In genomic region chr11:117939004-117939730, GRCm38 (mm10) we compare ENCODE assay signal across 11 mouse cellular contexts. TPM values are rescaled to one million over a fixed set of nuclear protein-coding genes. Genes with fewer than 3 reads are reported as not detected.
DNase-seq lines count a peak whose midpoint lies in the region; ATAC-seq and TF ChIP-seq lines count a peak whose summit lies in the region.
"Had no signal": no experiment of that assay in that cellular context is flagged by ENCODE, and none has a peak within 500 bp of the region (broad histone marks: within the 10 kb centered on the region; RNA-seq: fewer than 3 reads in every experiment).

No protein-coding gene starts in this region.

- no peak overlapping the region for H3K9ac ChIP-seq in heart, embryonic 16.5 days (ENCODE audit: low read length)
- H3K9ac ChIP-seq in embryonic facial prominence, embryonic 15.5 days, result no peak overlapping the region
- H3K9ac ChIP-seq in hindbrain, embryonic 16.5 days (ENCODE audit: low read depth, low read length), result no peak overlapping the region
- H3K9ac ChIP-seq: liver, postnatal 0 days; neural tube, embryonic 12.5 days had no signal

- ATAC-seq in heart, embryonic 16.5 days (replicated peaks; ENCODE audit: extremely low read depth, insufficient read depth, low FRiP score), result no peak
- no peak for ATAC-seq in embryonic facial prominence, embryonic 15.5 days (ENCODE audit: insufficient number of reproducible peaks, low FRiP score, low TSS enrichment, low read depth)
- ATAC-seq in hindbrain, embryonic 16.5 days, result no peak

- WGBS in heart, embryonic 16.5 days, result 62% methylated on average over 4 of the region's 4 CpGs
- WGBS in embryonic facial prominence, embryonic 15.5 days, result 40% methylated on average over 4 of the region's 4 CpGs
- WGBS in hindbrain, embryonic 16.5 days, result 19% methylated on average over 4 of the region's 4 CpGs

- no peak overlapping the region; the same call in 1 of the 2 replicates for H3K4me2 ChIP-seq in heart, embryonic 16.5 days (ENCODE audit: low read depth, low read length)
- 0 out of 2 replicates have a peak overlapping the region, but pooled peaks have one; percentile 12 for H3K4me2 ChIP-seq in embryonic facial prominence, embryonic 15.5 days (replicated peaks)
- no peak overlapping the region; the same call in 1 of the 2 replicates for H3K4me2 ChIP-seq in hindbrain, embryonic 16.5 days (ENCODE audit: low read length)
- H3K4me2 ChIP-seq in myocyte (ENCODE audit: low read depth), result peak overlapping the region; percentile 76

- H3K27ac ChIP-seq in heart, embryonic 16.5 days (ENCODE audit: low read length), result peak overlapping the region; percentile 42; the same call in 1 of the 2 replicates
- H3K27ac ChIP-seq in embryonic facial prominence, embryonic 15.5 days (replicated peaks), result peak overlapping the region; percentile 70
- peak overlapping the region; percentile 73 for H3K27ac ChIP-seq in hindbrain, embryonic 16.5 days (ENCODE audit: low read depth, low read length)

- peaks cover 46% of the 10 kb centered on the region for H3K4me1 ChIP-seq in heart, embryonic 16.5 days (ENCODE audit: control insufficient read depth, insufficient read depth, low read length)
- H3K4me1 ChIP-seq in embryonic facial prominence, embryonic 15.5 days, result peaks cover 54% of the 10 kb centered on the region
- H3K4me1 ChIP-seq in hindbrain, embryonic 16.5 days (ENCODE audit: control insufficient read depth, insufficient read depth, low read depth, low read length), result peaks cover 29% of the 10 kb centered on the region

- TF ChIP-seq POLR2A in myocyte (IDR thresholded peaks at IDR 0.05; ENCODE audit: insufficient read length, low read depth), result no peak

- no peaks in the 10 kb centered on the region for H3K9me3 ChIP-seq in heart, embryonic 16.5 days (replicated peaks; ENCODE audit: control insufficient read depth, low read length)
- H3K9me3 ChIP-seq in embryonic facial prominence, embryonic 15.5 days (replicated peaks), result no peaks in the 10 kb centered on the region
- no peaks in the 10 kb centered on the region for H3K9me3 ChIP-seq in hindbrain, embryonic 16.5 days (ENCODE audit: control insufficient read depth, low read length)
- H3K9me3 ChIP-seq: neural tube, embryonic 12.5 days had no signal

- DNase-seq in heart, adult 8-10 months (ENCODE audit: low spot score), result no peak
- no peak for DNase-seq in ovary, postnatal 36 days (ENCODE audit: low spot score)
- DNase-seq in layer of hippocampus, postnatal 14 days (ENCODE audit: low spot score in 2 of 2), result no peak
- DNase-seq in gastrocnemius, postnatal 25 days, result no peak
- DNase-seq: adrenal gland, adult 8-10 months had no signal

- no peak overlapping the region for H3ac ChIP-seq in myocyte (ENCODE audit: control insufficient read depth, insufficient read length)

- H3K27me3 ChIP-seq in heart, embryonic 16.5 days (ENCODE audit: control insufficient read depth, insufficient read depth, low read length), result no peaks in the 10 kb centered on the region
- H3K27me3 ChIP-seq in embryonic facial prominence, embryonic 15.5 days, result no peaks in the 10 kb centered on the region
- no peaks in the 10 kb centered on the region; the same call in 1 of the 2 replicates for H3K27me3 ChIP-seq in hindbrain, embryonic 16.5 days (replicated peaks; ENCODE audit: control insufficient read depth, insufficient read depth, low read length)
- no peaks in the 10 kb centered on the region for H3K27me3 ChIP-seq in myocyte (ENCODE audit: control insufficient read depth, insufficient read depth, insufficient read length)

- H3K36me3 ChIP-seq in heart, embryonic 16.5 days (ENCODE audit: control insufficient read depth, insufficient read depth), result no peaks in the 10 kb centered on the region
- no peaks in the 10 kb centered on the region for H3K36me3 ChIP-seq in embryonic facial prominence, embryonic 15.5 days
- no peaks in the 10 kb centered on the region for H3K36me3 ChIP-seq in hindbrain, embryonic 16.5 days (ENCODE audit: control insufficient read depth, insufficient read depth, low read length)
- H3K36me3 ChIP-seq in myocyte (ENCODE audit: control insufficient read depth, insufficient read depth), result no peaks in the 10 kb centered on the region
- H3K36me3 ChIP-seq: neural tube, embryonic 12.5 days had no signal

- H3K4me3 ChIP-seq in heart, embryonic 16.5 days (ENCODE audit: low read length), result no peak overlapping the region
- no peak overlapping the region for H3K4me3 ChIP-seq in embryonic facial prominence, embryonic 15.5 days (replicated peaks)
- no peak overlapping the region for H3K4me3 ChIP-seq in hindbrain, embryonic 16.5 days (ENCODE audit: low read length)
- H3K4me3 ChIP-seq in myocyte, result no peak overlapping the region
- H3K4me3 ChIP-seq: neural tube, embryonic 12.5 days had no signal

- no peaks in the 10 kb centered on the region for H3K79me2 ChIP-seq in myocyte (ENCODE audit: control insufficient read depth, insufficient read depth)

TF ChIP-seq in myocyte, 11 proteins besides CTCF, POLR2A, EP300 and RAD21:
- TF ChIP-seq MYOD1 (IDR thresholded peaks at IDR 0.05; ENCODE audit: control insufficient read depth in 1 of 3, insufficient read length in 2 of 3, low read depth in 2 of 3) (no peak), MYOG (IDR thresholded peaks at IDR 0.05; ENCODE audit: control insufficient read depth in 1 of 3, insufficient read depth in 1 of 3, insufficient read length in 2 of 3, low read depth in 2 of 3) (no peak), POLR2AphosphoS2 (IDR thresholded peaks at IDR 0.05; ENCODE audit: insufficient read length, low read depth) (no peak), REST (IDR thresholded peaks at IDR 0.05; ENCODE audit: insufficient read depth, insufficient read length) (no peak), E2F4 (IDR thresholded peaks at IDR 0.05; ENCODE audit: insufficient read depth) (no peak)

RNA-seq across cellular contexts. Expression of gene Socs3, which starts 30.7 kb away (rescaled TPM):
- 7.2 and 8.2 TPM in 2 replicates for polyA plus RNA-seq in heart, embryonic 16.5 days (2015; fragmentation: Nextera tagmentation; extraction: Ambion mirVana)
- total RNA-seq in heart, adult 8-10 months (2022), result 1 to 10 TPM; 3.8 to 6.2 (median 4.7) TPM
- 20.8 and 21.2 TPM in 2 replicates for polyA plus RNA-seq in embryonic facial prominence, embryonic 15.5 days (2015; fragmentation: Nextera tagmentation; extraction: Ambion mirVana)
- polyA plus RNA-seq in hindbrain, embryonic 16.5 days (2015; fragmentation: Nextera tagmentation; extraction: Ambion mirVana), result 7.5 and 8.9 TPM in 2 replicates
- 27.3 TPM for polyA plus RNA-seq in myocyte (2012; fragmentation: generic; extraction: Trizol)
- total RNA-seq in layer of hippocampus, postnatal 14 days (2021), result 1 to 10 TPM; 2.1 to 3.2 TPM
- total RNA-seq in gastrocnemius, postnatal 25 days (2021), result 1 to 10 TPM; 4.4 to 6.1 TPM

RNA-seq across cellular contexts. Expression of gene Pgs1, which starts 46.9 kb away (rescaled TPM):
- 26.9 and 28.9 TPM in 2 replicates for polyA plus RNA-seq in heart, embryonic 16.5 days (2015; fragmentation: Nextera tagmentation; extraction: Ambion mirVana)
- 10 to 100 TPM; 16.4 to 20.6 (median 19.2) TPM for total RNA-seq in heart, adult 8-10 months (2022)
- 39.9 and 41.2 TPM in 2 replicates for polyA plus RNA-seq in embryonic facial prominence, embryonic 15.5 days (2015; fragmentation: Nextera tagmentation; extraction: Ambion mirVana)
- 67.3 and 68.4 TPM in 2 replicates for polyA plus RNA-seq in hindbrain, embryonic 16.5 days (2015; fragmentation: Nextera tagmentation; extraction: Ambion mirVana)
- polyA plus RNA-seq in myocyte (2012; fragmentation: generic; extraction: Trizol), result 61.6 TPM
- total RNA-seq in layer of hippocampus, postnatal 14 days (2021), result 10 to 100 TPM; 65.4 to 66.9 TPM
- 10 to 100 TPM; 18.4 to 18.6 TPM for total RNA-seq in gastrocnemius, postnatal 25 days (2021)

Comparison
In these comparisons a context has a peak if more than half of its experiments do, and no peak if none do; other contexts are left out.
1. H3K4me2 ChIP-seq: peak in embryonic facial prominence, embryonic 15.5 days (single experiment) and myocyte (single experiment); none in heart, embryonic 16.5 days (single experiment) and hindbrain, embryonic 16.5 days (single experiment).
2. Peak in every context shown above with its lines, with median percentiles within 50 percentile points of each other: H3K27ac ChIP-seq.